Mouse (Mus musculus) layer of hippocampus, adult 9-11 months (tissue): ENCODE data around the gene Tpst2.

Experiments used
- DNase-seq: peaks from one replicate; pipeline ENCODE4 v3.0.0; 2022

Tpst2 gene

GRCm38 (mm10) chr5:112276267-112276873 is at the start of gene Tpst2:
TSS of gene Tpst2 (plus strand) at chr5:112276691.
- DNase-seq = peak; percentile 100

GRCm38 (mm10) chr5:112227354-112227753 is 49.1 kb upstream of the Tpst2 start:
- DNase-seq = no peak

- DNase-seq = no peak
These were observed 48.6 kb upstream of the Tpst2 start for GRCm38 (mm10) chr5:112227898-112228239.

GRCm38 (mm10) chr5:112228240-112229076 is 48.0 kb upstream of the Tpst2 start:
- DNase-seq = peak; percentile 70

GRCm38 (mm10) chr5:112235806-112236205 is 40.7 kb upstream of the Tpst2 start:
- no peak for DNase-seq

- DNase-seq = no peak
These were observed 39.9 kb upstream of the Tpst2 start for GRCm38 (mm10) chr5:112236631-112237030.

- DNase-seq = no peak
These were observed 39.1 kb upstream of the Tpst2 start for GRCm38 (mm10) chr5:112237439-112237838.

- no peak for DNase-seq
These were observed 38.5 kb upstream of the Tpst2 start for GRCm38 (mm10) chr5:112237866-112238570.

GRCm38 (mm10) chr5:112238781-112239482 is 37.6 kb upstream of the Tpst2 start:
- no peak for DNase-seq

- peak; percentile 87 for DNase-seq
These were observed 35.7 kb upstream of the Tpst2 start for GRCm38 (mm10) chr5:112240761-112241160.

GRCm38 (mm10) chr5:112241849-112242248 is 34.6 kb upstream of the Tpst2 start:
- DNase-seq = no peak

GRCm38 (mm10) chr5:112242361-112242778 is 34.1 kb upstream of the Tpst2 start:
- no peak for DNase-seq

GRCm38 (mm10) chr5:112243041-112243440 is 33.5 kb upstream of the Tpst2 start:
- DNase-seq = no peak

GRCm38 (mm10) chr5:112243539-112244274 is 32.8 kb upstream of the Tpst2 start:
- no peak for DNase-seq

- DNase-seq = no peak
These were observed 32.3 kb upstream of the Tpst2 start for GRCm38 (mm10) chr5:112244275-112244562.

- no peak for DNase-seq
These were observed 31.4 kb upstream of the Tpst2 start for GRCm38 (mm10) chr5:112244890-112245615.

- no peak for DNase-seq
These were observed 29.1 kb upstream of the Tpst2 start for GRCm38 (mm10) chr5:112247399-112247798.

- DNase-seq = no peak
These were observed 27.4 kb upstream of the Tpst2 start for GRCm38 (mm10) chr5:112249106-112249505.

GRCm38 (mm10) chr5:112252400-112252799 is 24.1 kb upstream of the Tpst2 start, which contains the start of gene Cryba4:
TSS of gene Cryba4 (minus strand) at chr5:112252518.
- DNase-seq = peak; percentile 69

- no peak for DNase-seq
These were observed 23.3 kb upstream of the Tpst2 start for GRCm38 (mm10) chr5:112253169-112253568.

- peak; percentile 81 for DNase-seq
These were observed 22.1 kb upstream of the Tpst2 start for GRCm38 (mm10) chr5:112254282-112254806.

- peak; percentile 82 for DNase-seq
These were observed 21.1 kb upstream of the Tpst2 start, which contains the start of gene Crybb1 for GRCm38 (mm10) chr5:112255426-112255825. TSS of gene Crybb1 (plus strand) at chr5:112255815.
